In the genomic region with DNA sequence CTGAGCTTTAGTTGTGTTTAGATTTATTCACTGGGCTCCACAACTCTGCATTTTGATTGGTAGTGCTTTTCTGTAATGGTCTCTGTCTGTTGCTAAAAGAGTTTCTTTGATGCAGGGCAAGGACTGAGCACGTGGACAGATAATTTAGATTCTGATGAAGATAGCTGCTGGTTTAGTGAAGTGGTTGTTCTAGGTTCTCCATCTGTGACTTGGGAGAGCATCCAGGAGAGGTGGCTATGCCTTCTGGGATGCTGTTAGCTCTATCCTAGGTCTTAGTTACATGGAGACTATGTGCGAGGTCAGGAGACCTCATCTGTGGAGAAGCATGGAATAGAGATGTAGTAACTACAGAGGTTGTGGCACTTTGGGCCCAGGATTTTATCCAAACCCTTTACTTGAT, we compare ENCODE assay signal across 13 mouse cellular contexts.
DNase-seq lines count a peak whose midpoint lies in the region.
"Had no signal": no experiment of that assay in that cellular context is flagged by ENCODE, and none has a peak within 500 bp of the region (broad histone marks: within the 10 kb centered on the region; RNA-seq: fewer than 3 reads in every experiment).

No protein-coding gene starts in this region.

- peak; percentile 14 to 16 for DNase-seq in cerebellum, adult 18-20 months
- DNase-seq in cerebellum, postnatal 10 days, result no peak
- peak; percentile 18 for DNase-seq in cerebellum, adult 9-11 months
- no peak for DNase-seq in cerebellum, adult 9-10 months
- peak; percentile 10 to 17 for DNase-seq in cerebellum, postnatal 36 days
- DNase-seq in cerebellum, postnatal 14 days, result no peak
- DNase-seq in brain, adult 2 months (ENCODE audit: low read depth, low spot score), result peak; percentile 59
- DNase-seq: adrenal gland, adult 8-10 months; adrenal gland, postnatal 14 days; adrenal gland, postnatal 36 days; B cell, adult 2 months; embryo, embryonic 11 days; forebrain, postnatal 0 days had no signal

Comparison
In these comparisons a context has a peak if more than half of its experiments do, and no peak if none do; other contexts are left out.
1. DNase-seq: peak in cerebellum, adult 18-20 months (2 of 2), cerebellum, adult 9-11 months (single experiment), cerebellum, postnatal 36 days (2 of 2) and brain, adult 2 months (single experiment); none in cerebellum, postnatal 10 days (0 of 2), cerebellum, adult 9-10 months (single experiment) and cerebellum, postnatal 14 days (0 of 2).